Mouse (Mus musculus): Measurements from ENCODE around the gene 6030452D12Rik. TPM values are rescaled to one million over a fixed set of nuclear protein-coding genes. Genes with fewer than 3 reads are reported as not detected.

6030452D12Rik gene
- total RNA-seq, 2 experiments from 2014 or later: not detected

GRCm38 (mm10) chr8:106516581-106516980 is 16.3 kb downstream of the 6030452D12Rik start:
- no peak for DNase-seq (ENCODE audit: low spot score in 2 of 2)

- no peak for DNase-seq (ENCODE audit: low spot score in 2 of 2)
Observed at GRCm38 (mm10) chr8:106518763-106519162, 18.4 kb downstream of the 6030452D12Rik start.

- no peak for DNase-seq (ENCODE audit: low spot score in 2 of 2)
Observed at GRCm38 (mm10) chr8:106520578-106520977, 20.3 kb downstream of the 6030452D12Rik start.

GRCm38 (mm10) chr8:106521845-106522244 is 21.5 kb downstream of the 6030452D12Rik start:
- no peak for DNase-seq (ENCODE audit: low spot score in 2 of 2)

GRCm38 (mm10) chr8:106526725-106527124 is 26.4 kb downstream of the 6030452D12Rik start:
- no peak for DNase-seq (ENCODE audit: low spot score in 2 of 2)

GRCm38 (mm10) chr8:106527241-106528036 is 27.1 kb downstream of the 6030452D12Rik start:
- peak in 1 of 2 experiments; percentile 10 for DNase-seq (ENCODE audit: low spot score in 2 of 2)

- DNase-seq (ENCODE audit: low spot score in 2 of 2): no peak
Observed at GRCm38 (mm10) chr8:106528596-106529249, 28.4 kb downstream of the 6030452D12Rik start.

- no peak for DNase-seq (ENCODE audit: low spot score in 2 of 2)
Observed at GRCm38 (mm10) chr8:106529885-106530482, 29.7 kb downstream of the 6030452D12Rik start.

- peak in 1 of 2 experiments; percentile 35 for DNase-seq (ENCODE audit: low spot score in 2 of 2)
Observed at GRCm38 (mm10) chr8:106530566-106530965, 30.2 kb downstream of the 6030452D12Rik start.

- DNase-seq (ENCODE audit: low spot score in 2 of 2): no peak
Observed at GRCm38 (mm10) chr8:106533709-106534108, 33.4 kb downstream of the 6030452D12Rik start.

GRCm38 (mm10) chr8:106534449-106534848 is 34.1 kb downstream of the 6030452D12Rik start:
- peak; percentile 59 to 62 for DNase-seq (ENCODE audit: low spot score in 2 of 2)

- DNase-seq (ENCODE audit: low spot score in 2 of 2): no peak
Observed at GRCm38 (mm10) chr8:106535448-106535847, 35.1 kb downstream of the 6030452D12Rik start.

- no peak for DNase-seq (ENCODE audit: low spot score in 2 of 2)
Observed at GRCm38 (mm10) chr8:106539193-106539592, 38.9 kb downstream of the 6030452D12Rik start.

GRCm38 (mm10) chr8:106541002-106541401 is 40.7 kb downstream of the 6030452D12Rik start:
- DNase-seq (ENCODE audit: low spot score in 2 of 2): no peak

- DNase-seq (ENCODE audit: low spot score in 2 of 2): no peak
Observed at GRCm38 (mm10) chr8:106543043-106543442, 42.7 kb downstream of the 6030452D12Rik start.

GRCm38 (mm10) chr8:106545149-106545548 is 44.8 kb downstream of the 6030452D12Rik start:
- DNase-seq (ENCODE audit: low spot score in 2 of 2): no peak

GRCm38 (mm10) chr8:106546746-106547145 is 46.4 kb downstream of the 6030452D12Rik start:
- DNase-seq (ENCODE audit: low spot score in 2 of 2): no peak

GRCm38 (mm10) chr8:106548366-106548936 is 48.1 kb downstream of the 6030452D12Rik start:
- no peak for DNase-seq (ENCODE audit: low spot score in 2 of 2)

- DNase-seq (ENCODE audit: low spot score in 2 of 2): no peak
Observed at GRCm38 (mm10) chr8:106550906-106551305, 50.6 kb downstream of the 6030452D12Rik start.

- no peak for DNase-seq (ENCODE audit: low spot score in 2 of 2)
Observed at GRCm38 (mm10) chr8:106554011-106554410, 53.7 kb downstream of the 6030452D12Rik start.

GRCm38 (mm10) chr8:106556068-106556645 is 55.8 kb downstream of the 6030452D12Rik start:
- DNase-seq (ENCODE audit: low spot score in 2 of 2): no peak
